Mouse (Mus musculus) forebrain, postnatal 0 days (tissue): ENCODE data around the gene Gm37240. TPM values are rescaled to one million over a fixed set of nuclear protein-coding genes. Genes with fewer than 3 reads are reported as not detected.

ENCODE experiments used
- ATAC-seq: fragments of 200-750 bp; cut with Nextera tagmentation; 2 replicates; pipeline ENCODE4 v1.8.0; 2017; ENCODE audit warnings: mild to moderate bottlenecking, moderate library complexity
- DNase-seq: peaks from one replicate; pipeline ENCODE4 v3.0.0-alpha.2; 2015
- H3K27ac ChIP-seq: fragments of 300-500 bp; sonication (generic); 2 replicates; pipeline ENCODE4 v1.5.1; 2014; ENCODE audit warnings: low read depth, mild to moderate bottlenecking, antibody characterized with exemption, low read length, moderate library complexity, mixed read lengths
- H3K27me3 ChIP-seq: fragments of 300-500 bp; sonication (generic); 2 replicates; pipeline ENCODE4 v1.6.1; 2014; ENCODE audit warnings: mild to moderate bottlenecking, low read length, mixed read lengths; ENCODE audit not compliant: insufficient read depth
- H3K36me3 ChIP-seq: fragments of 300-500 bp; sonication (generic); 2 replicates; pipeline ENCODE4 v1.6.1; 2014; ENCODE audit warnings: mild to moderate bottlenecking, moderate library complexity; ENCODE audit not compliant: insufficient read depth
- H3K4me1 ChIP-seq: fragments of 300-500 bp; sonication (generic); 2 replicates; pipeline ENCODE4 v1.6.1; 2014; ENCODE audit warnings: antibody characterized with exemption; ENCODE audit not compliant: insufficient read depth
- H3K4me2 ChIP-seq: fragments of 300-500 bp; sonication (generic); 2 replicates; pipeline ENCODE4 v1.6.1; 2014; ENCODE audit warnings: low read depth, mild to moderate bottlenecking, moderate library complexity
- H3K4me3 ChIP-seq: fragments of 300-500 bp; sonication (generic); 2 replicates; pipeline ENCODE4 v1.5.1; 2014; ENCODE audit warnings: low read depth, low read length, mixed read lengths
- H3K9ac ChIP-seq: fragments of 300-500 bp; sonication (generic); 2 replicates; pipeline ENCODE4 v1.6.1; 2014; ENCODE audit warnings: mild to moderate bottlenecking
- H3K9me3 ChIP-seq: fragments of 300-500 bp; sonication (generic); 2 replicates; pipeline ENCODE4 v1.6.1; 2016; ENCODE audit warnings: low read length
- CTCF ChIP-seq: sonication (generic); IDR thresholded peaks from 2 replicates; pipeline ENCODE4 v1.5.1; 2016; ENCODE audit warnings: antibody characterized with exemption, control low read depth, low read depth
- WGBS: fragments of 180-500 bp; shearing (Covaris S2); extraction: QIAGEN DNeasy Blood & Tissue Kit; methylation state at CpG from one replicate; pipeline ENCODE4 v1.1.7; 2014; 5-methylcytosine and 5-hydroxymethylcytosine counted together
- polyA plus RNA-seq: library from polyadenylated mRNA; unstranded; fragments of >200 nt; fragmentation: Nextera tagmentation; extraction: Ambion mirVana; gene quantifications from 2 replicates; pipeline ENCODE4 v1.2.1, GENCODE M21; 2015
- total RNA-seq: library from RNA; depleted of rRNA; stranded (reverse); fragments of >200 nt; gene quantifications from 2 replicates; pipeline ENCODE4 v1.2.3, GENCODE M21; 2014

Gm37240 gene
- total and polyA plus RNA-seq, 2 experiments from 2014 or later = 0.67 to 1.2 TPM

- H3K9me3 ChIP-seq = no peaks in the 10 kb centered on the region
- H3K4me3 ChIP-seq = no peak overlapping the region
- no peaks in the 10 kb centered on the region for H3K27me3 ChIP-seq
- H3K36me3 ChIP-seq = no peaks in the 10 kb centered on the region
- 69% methylated on average over 4 of the region's 4 CpGs for WGBS
- TF ChIP-seq CTCF = no peak
- no peak overlapping the region for H3K4me2 ChIP-seq
- ATAC-seq = no peak
- no peaks in the 10 kb centered on the region for H3K4me1 ChIP-seq
- DNase-seq = no peak
- no peak overlapping the region for H3K27ac ChIP-seq
- no peak overlapping the region for H3K9ac ChIP-seq
These were observed 196.2 kb downstream of the Gm37240 start for GRCm38 (mm10) chr3:85691134-85691533.

DNA sequence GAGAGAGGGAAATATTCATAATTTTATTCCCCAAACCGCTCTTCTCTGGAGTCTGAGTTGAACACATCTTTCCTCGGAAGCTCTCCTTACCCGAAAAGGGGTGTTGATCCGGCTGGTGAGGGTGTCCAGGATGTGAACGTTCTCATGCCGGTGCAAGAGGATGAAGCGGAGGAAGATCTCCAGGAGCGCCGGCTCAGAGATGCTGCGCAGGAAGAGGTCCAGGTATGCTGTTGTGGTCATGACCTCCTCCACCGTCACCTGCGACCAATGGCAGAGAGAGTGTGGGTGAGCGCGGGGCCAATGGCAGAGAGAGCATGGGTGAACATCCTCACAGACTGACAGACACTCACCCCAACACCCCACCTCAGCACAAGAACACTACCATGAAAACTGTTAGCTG is 199.0 kb downstream of the Gm37240 start:
- no peak overlapping the region for H3K4me3 ChIP-seq
- no peaks in the 10 kb centered on the region for H3K4me1 ChIP-seq
- DNase-seq (no peak), ATAC-seq (no peak)
- no peaks in the 10 kb centered on the region for H3K27me3 ChIP-seq
- H3K9ac ChIP-seq = no peak overlapping the region
- H3K4me2 ChIP-seq = no peak overlapping the region
- TF ChIP-seq CTCF = no peak
- H3K9me3 ChIP-seq = no peaks in the 10 kb centered on the region
- no peaks in the 10 kb centered on the region for H3K36me3 ChIP-seq
- WGBS = 94% methylated on average over 14 of the region's 14 CpGs
- H3K27ac ChIP-seq = no peak overlapping the region

DNA sequence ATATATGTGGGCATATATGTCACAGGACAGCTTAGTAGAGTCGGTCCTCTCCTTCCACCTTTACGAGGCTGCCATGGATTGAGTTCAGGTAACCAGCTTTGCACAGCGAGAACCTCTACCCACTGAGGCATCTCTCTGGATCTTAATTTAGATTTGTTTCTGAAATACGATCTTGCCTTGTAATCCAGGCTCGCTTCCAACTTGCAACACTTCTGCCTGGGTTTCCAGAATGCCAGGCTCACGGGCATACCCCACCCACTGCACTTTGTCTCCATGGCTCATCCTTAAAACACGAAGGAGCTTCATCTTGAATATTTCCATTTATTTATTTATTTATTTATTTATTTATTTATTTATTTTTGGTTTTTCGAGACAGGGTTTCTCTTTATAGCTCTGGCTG is 202.0 kb downstream of the Gm37240 start:
- TF ChIP-seq CTCF = no peak
- Histone ChIP-seq H3K36me3 (no peaks in the 10 kb centered on the region), H3K4me3 (no peak overlapping the region), H3K9me3 (no peaks in the 10 kb centered on the region), H3K27me3 (no peaks in the 10 kb centered on the region), H3K27ac (no peak overlapping the region), H3K9ac (no peak overlapping the region), H3K4me1 (no peaks in the 10 kb centered on the region), H3K4me2 (no peak overlapping the region)
- WGBS = 80% methylated on average over 8 of the region's 8 CpGs
- ATAC-seq = no peak
- no peak for DNase-seq

DNA sequence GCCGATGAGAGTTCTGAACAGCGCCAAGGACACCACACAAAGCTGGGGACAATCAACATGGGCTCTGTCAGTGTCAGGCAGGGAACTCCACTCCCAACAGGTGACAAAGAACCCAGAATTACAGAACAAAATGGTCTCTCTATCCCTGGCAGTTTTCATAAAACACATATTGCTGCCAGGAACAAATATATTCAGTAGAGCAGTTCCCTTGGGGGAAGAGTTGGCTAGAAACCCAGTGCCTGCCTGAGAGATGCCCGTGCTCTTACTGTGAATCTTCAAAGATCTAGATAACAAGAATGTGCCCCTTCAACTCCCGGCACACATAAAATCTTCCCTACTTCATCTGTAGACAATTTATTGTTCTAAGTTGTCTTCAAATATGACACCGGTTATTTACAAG is 203.7 kb downstream of the Gm37240 start:
- no peaks in the 10 kb centered on the region for H3K9me3 ChIP-seq
- no peak overlapping the region for H3K4me2 ChIP-seq
- WGBS = 79% methylated on average over 5 of the region's 5 CpGs
- ATAC-seq = no peak
- no peaks in the 10 kb centered on the region for H3K27me3 ChIP-seq
- no peaks in the 10 kb centered on the region for H3K36me3 ChIP-seq
- no peak for DNase-seq
- H3K4me3 ChIP-seq = no peak overlapping the region
- H3K4me1 ChIP-seq = no peaks in the 10 kb centered on the region
- no peak overlapping the region for H3K27ac ChIP-seq
- TF ChIP-seq CTCF = no peak
- H3K9ac ChIP-seq = no peak overlapping the region

GRCm38 (mm10) chr3:85681136-85681535 is 206.2 kb downstream of the Gm37240 start:
- Histone ChIP-seq H3K4me3 (no peak overlapping the region), H3K27ac (no peak overlapping the region), H3K4me2 (no peak overlapping the region), H3K27me3 (no peaks in the 10 kb centered on the region), H3K9ac (no peak overlapping the region), H3K4me1 (no peaks in the 10 kb centered on the region), H3K9me3 (no peaks in the 10 kb centered on the region), H3K36me3 (no peaks in the 10 kb centered on the region)
- WGBS = 50% methylated on average over 7 of the region's 7 CpGs
- no peak for TF ChIP-seq CTCF
- ATAC-seq (no peak), DNase-seq (no peak)

GRCm38 (mm10) chr3:85679960-85680359 is 207.4 kb downstream of the Gm37240 start:
- Histone ChIP-seq H3K9me3 (no peaks in the 10 kb centered on the region), H3K27ac (no peak overlapping the region), H3K27me3 (no peaks in the 10 kb centered on the region), H3K9ac (no peak overlapping the region), H3K36me3 (no peaks in the 10 kb centered on the region), H3K4me2 (no peak overlapping the region), H3K4me3 (no peak overlapping the region), H3K4me1 (no peaks in the 10 kb centered on the region)
- no peak for TF ChIP-seq CTCF
- ATAC-seq (no peak), DNase-seq (no peak)
- WGBS = 89% methylated on average over 5 of the region's 5 CpGs

DNA sequence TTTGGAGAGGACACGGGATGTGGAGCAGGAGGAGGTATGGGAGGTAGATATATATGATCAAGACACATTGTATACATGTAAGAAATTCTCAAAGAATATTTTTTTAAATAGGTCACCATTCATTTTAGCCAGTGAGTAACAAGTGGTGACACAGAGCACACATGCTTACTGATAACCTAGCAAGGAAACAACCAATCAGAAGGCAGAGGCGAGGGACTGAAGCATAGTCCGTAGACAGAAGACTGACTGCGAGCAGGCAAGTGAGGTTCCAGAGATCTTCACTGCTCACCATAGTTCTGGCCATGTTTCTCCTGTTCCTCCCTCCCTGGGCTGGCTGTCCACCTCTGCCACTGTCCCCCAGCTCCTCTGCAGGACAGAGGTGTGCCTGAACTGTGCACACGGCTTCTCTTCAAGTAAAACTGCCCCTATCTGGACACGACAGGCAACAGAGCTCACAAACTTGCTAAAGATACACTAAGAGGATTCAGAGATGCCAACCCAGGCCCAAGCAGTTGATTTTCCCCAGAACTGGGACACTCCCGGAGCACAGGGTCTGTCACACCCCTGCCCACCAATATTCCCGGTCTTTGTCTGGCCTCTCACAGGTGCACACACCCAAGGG is 207.9 kb downstream of the Gm37240 start:
- TF ChIP-seq CTCF = no peak
- H3K36me3 ChIP-seq = no peaks in the 10 kb centered on the region
- no peak overlapping the region for H3K4me2 ChIP-seq
- DNase-seq (no peak), ATAC-seq (no peak)
- 86% methylated on average over 8 of the region's 8 CpGs for WGBS
- H3K4me1 ChIP-seq = no peaks in the 10 kb centered on the region
- H3K4me3 ChIP-seq = no peak overlapping the region
- no peaks in the 10 kb centered on the region for H3K27me3 ChIP-seq
- H3K9me3 ChIP-seq = no peaks in the 10 kb centered on the region
- no peak overlapping the region for H3K9ac ChIP-seq
- no peak overlapping the region for H3K27ac ChIP-seq
